Mouse (Mus musculus): ENCODE results near the gene Ccdc88a.
"Not testable (repeated sequence)": the region's sequence is repeated elsewhere in the genome, so short reads cannot be mapped to it uniquely, and the experiment has no call there.

Ccdc88a gene

GRCm38 (mm10) chr11:29448741-29449140 is 75.3 kb downstream of the Ccdc88a start:
- DNase-seq (ENCODE audit: low read depth, low spot score), result no peak

DNA sequence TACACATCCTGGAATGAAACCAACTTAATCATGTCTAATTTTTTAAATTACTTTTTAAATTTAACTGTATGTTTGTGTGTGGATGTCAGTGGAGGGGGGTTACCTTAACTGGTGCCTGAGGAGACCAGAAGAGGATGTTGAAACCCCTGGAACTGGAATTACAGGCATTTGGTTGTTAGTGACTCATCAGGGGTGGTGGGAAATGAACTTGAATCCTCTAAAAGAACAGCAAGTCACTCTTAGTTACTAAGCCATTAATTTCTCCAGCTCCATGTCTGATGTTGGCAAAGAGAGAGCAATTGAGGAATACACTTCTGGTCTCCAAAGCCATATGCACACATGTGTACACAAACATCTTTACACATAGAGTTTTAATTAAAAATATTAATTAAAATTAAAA is 101.2 kb downstream of the Ccdc88a start:
- no peak for DNase-seq (ENCODE audit: low read depth, low spot score)

DNA sequence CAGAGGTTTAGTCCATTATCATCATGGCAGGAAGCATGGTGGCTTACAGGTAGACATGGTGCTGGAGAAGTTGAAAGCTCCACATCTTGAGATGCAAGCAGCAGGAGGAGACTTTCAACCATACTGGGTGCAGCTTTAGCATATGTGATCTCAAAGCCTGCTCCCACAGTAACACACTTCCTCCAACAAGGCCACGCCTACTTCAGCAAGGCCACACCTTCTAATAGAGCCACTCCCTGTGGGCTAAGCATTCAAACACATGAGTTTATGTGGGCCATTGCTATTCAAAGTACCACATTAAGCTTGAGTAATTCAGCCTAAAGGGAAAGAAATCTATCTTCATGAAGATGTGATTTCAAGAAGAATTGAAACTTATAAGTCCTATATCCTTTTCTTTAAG is 119.7 kb downstream of the Ccdc88a start:
- no peak for DNase-seq (ENCODE audit: low read depth, low spot score)

DNA sequence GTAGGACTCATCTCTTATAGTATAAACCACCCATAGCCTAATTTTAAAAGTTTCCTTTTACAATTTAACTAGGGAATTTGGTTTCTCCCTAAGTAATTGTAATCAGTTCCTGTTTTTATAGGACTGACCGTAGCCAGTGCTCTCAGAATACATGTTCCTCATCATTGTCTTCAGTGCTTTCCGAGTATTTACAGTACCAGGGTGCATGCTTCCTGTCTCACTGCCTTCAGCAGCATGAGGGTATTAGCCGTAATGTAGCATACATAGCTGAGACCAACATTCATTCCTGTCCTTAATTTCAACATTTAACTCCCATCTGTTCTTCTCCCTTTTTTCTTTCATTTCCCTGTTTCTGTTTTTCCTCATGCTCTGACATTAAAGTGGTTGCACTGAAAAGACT is 123.5 kb downstream of the Ccdc88a start:
- no peak for DNase-seq (ENCODE audit: low read depth, low spot score)

DNA sequence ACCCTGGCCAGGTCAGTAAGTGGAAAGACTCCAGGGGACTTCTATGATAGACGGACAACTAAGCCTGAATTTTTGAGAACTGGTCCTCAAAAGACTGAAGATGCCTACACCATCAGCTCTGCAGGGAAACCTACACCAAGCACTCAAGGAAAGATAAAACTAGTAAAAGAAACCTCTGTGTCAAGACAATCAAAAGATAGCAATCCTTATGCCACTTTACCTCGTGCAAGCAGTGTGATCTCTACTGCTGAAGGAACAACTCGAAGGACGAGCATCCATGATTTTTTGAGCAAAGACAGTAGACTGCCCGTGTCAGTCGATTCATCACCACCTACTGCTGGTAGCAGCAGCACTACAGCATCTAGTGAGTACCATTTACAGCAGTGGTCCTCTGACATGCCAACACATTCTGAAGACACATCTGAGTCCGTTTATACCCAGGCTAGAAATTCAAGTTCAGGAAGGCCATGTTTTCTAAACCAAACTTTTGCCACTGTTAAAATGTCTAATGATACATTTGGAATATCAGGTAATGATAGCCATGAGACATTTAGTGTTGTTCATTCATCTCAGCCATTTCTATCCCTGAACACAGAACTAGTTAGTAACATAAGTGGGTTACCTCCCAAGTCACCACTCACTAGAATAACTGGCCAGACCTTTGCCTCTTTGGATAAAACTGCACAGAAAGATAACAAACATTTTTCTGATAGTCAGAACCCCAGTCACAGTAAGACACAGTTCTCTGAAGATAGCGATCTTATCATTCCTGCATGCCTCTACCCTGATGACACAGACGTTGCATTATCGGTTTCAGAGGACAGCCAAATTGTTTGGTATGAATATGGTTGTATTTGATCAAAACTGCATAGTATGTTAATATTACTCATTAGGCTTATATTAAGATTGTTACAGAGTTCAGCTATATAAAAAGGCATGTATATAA is 130.8 kb downstream of the Ccdc88a start:
- no peak for DNase-seq (ENCODE audit: low read depth, low spot score)

- DNase-seq (ENCODE audit: low read depth, low spot score), result no peak
Measured at GRCm38 (mm10) chr11:29504899-29505625, 131.6 kb downstream of the Ccdc88a start.

DNA sequence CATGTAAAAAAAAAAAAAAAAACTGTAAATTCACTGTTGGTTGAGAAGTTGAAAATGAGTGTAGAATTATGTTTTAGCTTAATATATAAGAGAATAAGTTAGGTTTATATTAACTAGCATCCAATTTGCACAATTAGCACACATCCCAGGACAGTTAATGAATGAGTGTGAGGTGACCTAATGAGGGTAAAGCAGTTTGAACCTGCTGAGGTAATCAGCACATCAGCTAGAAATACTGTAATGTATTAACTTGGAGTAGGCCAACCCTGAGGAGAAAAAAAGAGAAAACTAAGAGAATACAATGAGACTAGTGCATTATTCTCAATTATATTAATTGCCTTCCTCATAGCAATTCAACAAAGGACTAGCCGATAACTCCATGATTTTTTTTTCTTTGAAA is 136.0 kb downstream of the Ccdc88a start:
- DNase-seq (ENCODE audit: low read depth, low spot score), result no peak

DNA sequence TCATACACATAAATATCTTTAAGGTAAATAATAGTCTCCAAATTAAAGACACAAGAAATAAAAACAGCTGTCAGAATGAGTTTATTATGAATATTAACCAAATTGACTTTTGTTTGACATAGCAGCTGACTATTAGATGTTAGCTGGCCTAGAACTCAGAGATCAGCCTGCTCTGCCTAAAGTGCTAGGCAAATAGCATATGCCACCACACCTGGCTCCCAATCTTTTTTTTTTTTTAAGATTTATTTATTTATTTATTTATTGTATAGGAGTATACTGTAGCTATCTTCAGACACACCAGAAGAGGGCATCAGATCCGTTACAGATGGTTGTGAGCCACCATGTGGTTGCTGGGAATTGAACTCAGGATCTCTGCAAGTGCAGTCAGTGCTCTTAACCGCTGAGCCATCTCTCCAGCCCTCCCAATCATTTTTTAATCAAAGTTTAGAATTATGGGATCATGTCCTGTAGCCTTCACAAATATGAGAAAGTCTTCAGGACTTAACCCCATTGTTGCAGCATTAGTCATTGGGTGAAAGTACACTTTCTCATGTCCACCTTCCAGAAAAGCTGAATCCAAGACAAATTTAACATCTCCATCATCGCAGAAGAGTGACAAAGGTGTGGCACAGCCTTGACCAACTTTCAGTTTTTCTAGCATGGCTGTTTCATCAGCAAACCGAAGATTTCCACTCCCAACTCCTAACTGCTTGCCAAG is 139.5 kb downstream of the Ccdc88a start:
- DNase-seq (ENCODE audit: low read depth, low spot score), result no peak

DNA sequence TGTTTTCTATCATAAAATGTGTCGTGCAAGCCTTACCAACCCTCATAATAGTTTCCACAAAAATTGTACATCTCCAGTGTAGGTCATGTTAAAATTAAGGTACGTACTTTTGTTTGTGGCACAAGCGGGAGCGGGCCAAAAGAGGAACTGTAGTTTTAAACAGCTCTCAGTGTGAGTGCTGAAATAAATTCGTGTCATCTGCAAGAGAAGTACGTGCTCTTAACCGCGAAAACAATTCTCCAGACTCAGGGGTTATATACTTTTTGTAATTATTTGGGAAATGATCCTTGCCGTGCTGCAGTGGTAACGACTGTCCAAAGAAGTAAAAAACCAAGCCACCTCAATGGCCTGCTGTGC is 140.8 kb downstream of the Ccdc88a start:
- no peak for DNase-seq (ENCODE audit: low read depth, low spot score)

- peak; percentile 85 for DNase-seq (ENCODE audit: low read depth, low spot score)
Measured at GRCm38 (mm10) chr11:29514682-29515412, 141.4 kb downstream of the Ccdc88a start, which contains the start of gene Prorsd1. Gene Prorsd1 (minus strand): TSS chr11:29515033.

DNA sequence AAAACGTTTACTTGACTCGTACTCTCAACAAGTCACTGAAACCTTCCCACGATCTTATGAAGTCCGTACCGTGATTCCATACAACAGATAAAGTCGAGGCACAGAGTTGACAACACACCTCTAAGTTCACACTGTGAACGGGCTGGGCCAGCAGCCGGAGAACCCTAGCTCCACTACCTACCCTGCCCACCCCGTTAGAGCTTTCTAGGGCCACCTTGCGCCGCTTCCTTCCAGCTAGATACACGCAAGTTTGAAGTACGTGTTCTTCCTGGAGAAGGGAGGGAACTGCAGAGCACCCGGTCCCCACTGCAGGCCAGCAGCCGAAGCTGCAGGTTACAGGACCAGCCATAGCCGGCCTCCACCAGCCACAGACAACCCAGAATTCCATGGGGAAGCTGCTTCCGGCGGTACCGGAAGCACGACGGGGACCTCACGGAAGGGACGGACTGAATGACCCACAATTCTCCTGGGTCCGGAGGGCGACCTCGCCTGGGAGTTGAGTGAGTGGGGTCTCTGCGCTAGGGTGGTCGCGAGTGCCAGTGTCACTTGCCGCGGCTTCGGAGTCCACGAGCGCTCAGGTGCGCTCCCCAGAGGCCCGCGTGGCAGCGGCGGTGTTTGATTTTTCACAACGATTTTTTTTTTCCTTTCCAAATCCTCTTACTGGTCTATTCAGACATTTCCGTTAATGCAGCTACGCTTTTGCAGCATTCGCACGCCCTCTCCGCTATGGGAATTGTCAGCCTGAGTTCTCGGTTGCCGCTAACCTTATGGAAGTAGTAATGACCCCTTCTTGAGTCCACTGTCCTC is 152.7 kb downstream of the Ccdc88a start, which contains the start of gene Mtif2:
TSS of gene Mtif2 (plus strand) at position 421 of the 807 bp plus-strand sequence.
- peak; percentile 71 for DNase-seq (ENCODE audit: low read depth, low spot score)

DNA sequence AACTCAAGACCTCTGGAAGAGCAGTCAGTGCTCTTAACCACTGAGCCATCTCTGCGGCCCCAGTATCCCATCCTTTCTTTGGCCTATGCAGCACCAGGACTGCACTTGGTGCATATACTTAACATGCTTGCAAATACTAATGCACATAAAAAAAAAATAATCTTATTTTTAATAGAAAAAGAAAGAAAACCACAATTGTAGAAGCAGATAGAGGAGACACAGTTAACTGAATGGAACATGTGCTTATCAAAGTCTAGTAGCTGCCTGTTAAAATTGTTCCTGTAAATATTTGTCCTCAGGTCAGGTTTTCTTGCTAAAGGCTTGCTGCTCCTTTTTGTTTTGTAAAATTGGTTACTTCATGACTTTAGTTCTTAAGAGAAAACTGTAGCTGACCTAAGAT is 164.7 kb downstream of the Ccdc88a start:
- DNase-seq (ENCODE audit: low read depth, low spot score), result no peak

GRCm38 (mm10) chr11:29544225-29544945 is 170.9 kb downstream of the Ccdc88a start:
- DNase-seq (ENCODE audit: low read depth, low spot score), result no peak

GRCm38 (mm10) chr11:29545150-29545752 is 171.8 kb downstream of the Ccdc88a start:
- not testable (repeated sequence) for DNase-seq (ENCODE audit: low read depth, low spot score)

DNA sequence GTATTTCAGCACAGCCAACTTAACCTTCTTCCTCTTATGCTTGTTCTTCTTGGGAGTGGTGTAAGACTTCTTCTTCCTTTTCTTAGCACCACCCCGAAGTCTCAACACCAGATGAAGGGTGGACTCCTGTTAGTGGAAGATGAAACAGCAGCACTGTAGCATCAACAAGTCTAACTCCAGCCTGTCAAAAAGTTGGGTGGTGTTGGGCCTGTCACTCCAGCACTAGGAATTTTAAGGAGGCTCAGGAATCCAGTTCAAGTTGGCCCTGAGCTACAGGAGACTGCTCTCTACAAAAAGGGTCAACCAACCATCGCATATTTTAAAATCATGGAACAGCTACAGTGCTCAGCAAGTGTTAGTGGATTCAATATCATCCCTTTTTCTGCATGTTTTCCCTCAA is 172.8 kb downstream of the Ccdc88a start:
- not testable (repeated sequence) for DNase-seq (ENCODE audit: low read depth, low spot score)

DNA sequence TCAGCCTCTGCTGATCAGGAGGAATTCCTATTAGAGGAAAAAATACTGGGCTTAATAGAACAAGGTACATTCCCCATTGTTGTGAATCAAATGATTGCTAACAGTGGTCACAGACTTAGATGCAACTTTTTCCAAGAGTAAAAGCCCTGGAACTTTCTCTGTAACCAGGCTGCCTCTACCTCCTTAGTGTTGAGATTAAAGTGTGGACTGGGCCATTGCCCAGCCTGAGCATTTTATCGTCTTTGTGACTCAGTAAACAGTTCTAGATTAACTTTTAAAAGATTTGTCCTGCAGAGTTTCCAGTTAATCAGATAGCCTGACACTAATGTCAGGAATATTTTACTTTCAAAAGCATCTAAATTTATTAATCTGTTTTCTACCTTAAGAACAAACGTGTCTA is 173.3 kb downstream of the Ccdc88a start:
- DNase-seq (ENCODE audit: low read depth, low spot score), result no peak

DNA sequence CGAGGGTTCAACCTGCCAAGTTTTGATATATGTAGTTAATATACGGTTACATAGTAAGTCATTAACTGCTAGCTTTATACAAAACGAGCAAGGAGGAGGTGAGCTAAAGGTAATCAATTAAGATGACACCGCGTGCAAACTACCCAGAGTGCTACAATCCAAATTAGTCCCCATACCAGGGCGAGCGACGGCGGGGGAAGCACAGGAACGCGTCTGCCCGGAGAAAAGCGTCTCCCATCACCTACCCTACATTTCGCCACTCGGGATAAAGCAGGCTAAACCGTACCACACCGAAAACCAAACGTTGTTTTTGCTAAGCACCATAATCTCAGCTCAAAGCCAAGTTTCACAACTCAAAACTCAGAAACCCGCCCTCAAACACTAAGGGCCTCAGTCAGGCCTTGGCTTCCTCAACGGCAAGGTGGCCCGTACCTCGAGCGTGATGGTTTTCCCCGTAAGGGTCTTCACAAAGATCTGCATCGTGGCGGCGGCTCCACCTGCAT is 173.8 kb downstream of the Ccdc88a start:
- no peak for DNase-seq (ENCODE audit: low read depth, low spot score)

- DNase-seq (ENCODE audit: low read depth, low spot score), result peak; percentile 84
Measured at GRCm38 (mm10) chr11:29547752-29548503, 174.5 kb downstream of the Ccdc88a start, which contains the start of the genes Clhc1 and Rps27a. Gene Clhc1 (plus strand): TSS chr11:29547950. Gene Rps27a (minus strand): TSS chr11:29548109.
